Mouse (Mus musculus): ENCODE measurements around the gene Ap2m1. TPM values are rescaled to one million over a fixed set of nuclear protein-coding genes. Genes with fewer than 3 reads are reported as not detected.

Gene Ap2m1
- total and polyA plus RNA-seq, 2 experiments from 2014 or later: 1,021 to 1,346 TPM

DNA sequence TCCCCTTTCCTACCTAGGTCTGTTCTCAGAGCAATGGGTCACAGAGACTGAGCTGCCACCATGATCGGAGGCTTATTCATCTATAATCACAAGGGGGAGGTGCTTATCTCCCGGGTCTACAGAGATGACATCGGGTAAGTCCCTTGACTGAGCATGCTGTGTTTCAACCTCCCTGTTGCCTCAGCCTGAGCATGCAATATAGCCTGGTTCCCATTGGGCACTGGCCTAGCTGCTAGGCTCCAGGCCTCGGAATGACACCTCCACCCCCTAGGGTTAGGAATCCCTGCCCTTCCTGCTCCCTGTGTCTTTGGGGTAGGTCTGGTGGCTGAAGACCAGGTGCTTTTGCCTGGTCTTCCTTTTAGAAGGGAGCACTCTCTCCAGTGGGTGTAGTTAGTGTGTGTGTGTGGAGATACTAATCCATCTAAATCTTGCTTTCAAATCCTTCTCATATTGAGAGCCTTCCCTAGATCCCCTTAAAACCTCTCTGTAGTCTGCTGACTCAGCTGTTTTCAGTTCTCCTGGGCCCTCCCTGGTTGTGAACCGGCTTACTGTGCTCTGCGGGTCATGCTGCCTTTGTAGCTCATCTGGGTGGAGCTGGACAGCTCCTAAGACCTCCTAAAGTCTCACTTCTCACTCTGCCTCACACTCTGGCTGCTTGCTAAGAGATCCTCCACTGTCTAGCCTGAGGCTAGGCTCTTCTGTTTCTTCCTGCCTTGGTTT, 2.5 kb downstream of the Ap2m1 start:
- no peak overlapping the region for H3K27ac ChIP-seq
- H3K9me3 ChIP-seq (ENCODE audit: low read length): no peaks in the 10 kb centered on the region
- WGBS: 38% methylated on average over 6 of the region's 6 CpGs
- peaks cover 18% of the 10 kb centered on the region for H3K4me1 ChIP-seq (ENCODE audit: insufficient read depth, low read length)
- H3K4me2 ChIP-seq (ENCODE audit: low read depth, low read length): peak overlapping the region; percentile 91
- H3K27me3 ChIP-seq (ENCODE audit: insufficient read depth, low read length): no peaks in the 10 kb centered on the region
- H3K36me3 ChIP-seq (ENCODE audit: insufficient read depth, low read length): peaks cover 46% of the 10 kb centered on the region
- ATAC-seq: no peak
- peak overlapping the region; percentile 97 for H3K9ac ChIP-seq (replicated peaks; ENCODE audit: low read length)
- TF ChIP-seq CTCF (IDR thresholded peaks at IDR 0.05; ENCODE audit: low read depth): no peak
- peak overlapping the region; percentile 96 for H3K4me3 ChIP-seq (ENCODE audit: low read length)
- no peak for DNase-seq (ENCODE audit: low spot score)

GRCm38 (mm10) chr16:20539649-20540048, 4.4 kb downstream of the Ap2m1 start:
- Histone ChIP-seq H3K9ac (replicated peaks; ENCODE audit: low read length) (no peak overlapping the region), H3K4me2 (ENCODE audit: low read depth, low read length) (no peak overlapping the region), H3K27ac (no peak overlapping the region), H3K4me3 (ENCODE audit: low read length) (no peak overlapping the region), H3K27me3 (ENCODE audit: insufficient read depth, low read length) (no peaks in the 10 kb centered on the region), H3K4me1 (ENCODE audit: insufficient read depth, low read length) (peaks cover 18% of the 10 kb centered on the region), H3K36me3 (ENCODE audit: insufficient read depth, low read length) (peaks cover 58% of the 10 kb centered on the region), H3K9me3 (ENCODE audit: low read length) (no peaks in the 10 kb centered on the region)
- ATAC-seq (no peak), DNase-seq (ENCODE audit: low spot score) (no peak)
- TF ChIP-seq CTCF (IDR thresholded peaks at IDR 0.05; ENCODE audit: low read depth): no peak
- WGBS: 61% methylated on average over 3 of the region's 3 CpGs

GRCm38 (mm10) chr16:20540438-20540837, 5.2 kb downstream of the Ap2m1 start:
- Histone ChIP-seq H3K4me3 (ENCODE audit: low read length) (no peak overlapping the region), H3K4me1 (ENCODE audit: insufficient read depth, low read length) (peaks cover 18% of the 10 kb centered on the region), H3K36me3 (ENCODE audit: insufficient read depth, low read length) (peaks cover 58% of the 10 kb centered on the region), H3K4me2 (ENCODE audit: low read depth, low read length) (no peak overlapping the region), H3K9me3 (ENCODE audit: low read length) (no peaks in the 10 kb centered on the region), H3K27me3 (ENCODE audit: insufficient read depth, low read length) (no peaks in the 10 kb centered on the region), H3K9ac (replicated peaks; ENCODE audit: low read length) (no peak overlapping the region), H3K27ac (no peak overlapping the region)
- 75% methylated on average over 4 of the region's 4 CpGs for WGBS
- TF ChIP-seq CTCF (IDR thresholded peaks at IDR 0.05; ENCODE audit: low read depth): no peak
- ATAC-seq: no peak
- no peak for DNase-seq (ENCODE audit: low spot score)

DNA sequence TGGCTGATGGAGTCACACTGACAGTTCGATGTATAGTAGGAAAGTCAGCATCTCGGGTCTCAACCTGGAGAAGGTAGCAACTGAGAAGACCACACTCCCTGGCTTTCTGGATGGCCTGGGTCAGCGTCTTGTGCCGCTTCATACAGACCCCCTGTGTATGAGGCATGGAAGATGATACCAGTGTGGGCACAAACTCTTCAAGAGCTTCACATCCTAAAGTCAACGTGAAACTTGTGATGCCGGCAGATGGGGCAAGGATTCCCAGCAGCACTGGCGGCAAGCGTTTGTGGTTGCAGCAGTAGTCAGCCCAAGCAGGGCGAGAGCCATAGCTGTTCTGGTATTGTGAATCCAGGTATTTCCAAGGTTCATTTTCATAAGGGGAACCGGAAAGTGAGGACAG, 10.4 kb downstream of the Ap2m1 start:
- WGBS: 93% methylated on average over 10 of the region's 10 CpGs
- peaks cover 7% of the 10 kb centered on the region; the same call in 1 of the 2 replicates for H3K4me1 ChIP-seq (ENCODE audit: insufficient read depth, low read length)
- no peaks in the 10 kb centered on the region for H3K27me3 ChIP-seq (ENCODE audit: insufficient read depth, low read length)
- TF ChIP-seq CTCF (IDR thresholded peaks at IDR 0.05; ENCODE audit: low read depth): no peak
- no peaks in the 10 kb centered on the region for H3K9me3 ChIP-seq (ENCODE audit: low read length)
- DNase-seq (ENCODE audit: low spot score): no peak
- no peak overlapping the region for H3K4me2 ChIP-seq (ENCODE audit: low read depth, low read length)
- peaks cover 29% of the 10 kb centered on the region for H3K36me3 ChIP-seq (ENCODE audit: insufficient read depth, low read length)
- H3K4me3 ChIP-seq (ENCODE audit: low read length): no peak overlapping the region
- H3K27ac ChIP-seq: no peak overlapping the region
- H3K9ac ChIP-seq (replicated peaks; ENCODE audit: low read length): no peak overlapping the region
- no peak for ATAC-seq

- ATAC-seq: no peak
- no peaks in the 10 kb centered on the region for H3K27me3 ChIP-seq (ENCODE audit: insufficient read depth, low read length)
- WGBS: 56% methylated on average over 5 of the region's 5 CpGs
- H3K4me1 ChIP-seq (ENCODE audit: insufficient read depth, low read length): peaks cover 7% of the 10 kb centered on the region; the same call in 1 of the 2 replicates
- TF ChIP-seq CTCF (IDR thresholded peaks at IDR 0.05; ENCODE audit: low read depth): no peak
- H3K27ac ChIP-seq: 0 out of 2 replicates have a peak overlapping the region, but pooled peaks have one; percentile 70
- H3K4me3 ChIP-seq (ENCODE audit: low read length): peak overlapping the region; percentile 78; the same call in 1 of the 2 replicates
- DNase-seq (ENCODE audit: low spot score): no peak
- peaks cover 27% of the 10 kb centered on the region for H3K36me3 ChIP-seq (ENCODE audit: insufficient read depth, low read length)
- H3K4me2 ChIP-seq (ENCODE audit: low read depth, low read length): peak overlapping the region; percentile 91; the same call in 1 of the 2 replicates
- no peak overlapping the region for H3K9ac ChIP-seq (replicated peaks; ENCODE audit: low read length)
- H3K9me3 ChIP-seq (ENCODE audit: low read length): no peaks in the 10 kb centered on the region
Measured at GRCm38 (mm10) chr16:20547423-20547822, 12.1 kb downstream of the Ap2m1 start.

DNA sequence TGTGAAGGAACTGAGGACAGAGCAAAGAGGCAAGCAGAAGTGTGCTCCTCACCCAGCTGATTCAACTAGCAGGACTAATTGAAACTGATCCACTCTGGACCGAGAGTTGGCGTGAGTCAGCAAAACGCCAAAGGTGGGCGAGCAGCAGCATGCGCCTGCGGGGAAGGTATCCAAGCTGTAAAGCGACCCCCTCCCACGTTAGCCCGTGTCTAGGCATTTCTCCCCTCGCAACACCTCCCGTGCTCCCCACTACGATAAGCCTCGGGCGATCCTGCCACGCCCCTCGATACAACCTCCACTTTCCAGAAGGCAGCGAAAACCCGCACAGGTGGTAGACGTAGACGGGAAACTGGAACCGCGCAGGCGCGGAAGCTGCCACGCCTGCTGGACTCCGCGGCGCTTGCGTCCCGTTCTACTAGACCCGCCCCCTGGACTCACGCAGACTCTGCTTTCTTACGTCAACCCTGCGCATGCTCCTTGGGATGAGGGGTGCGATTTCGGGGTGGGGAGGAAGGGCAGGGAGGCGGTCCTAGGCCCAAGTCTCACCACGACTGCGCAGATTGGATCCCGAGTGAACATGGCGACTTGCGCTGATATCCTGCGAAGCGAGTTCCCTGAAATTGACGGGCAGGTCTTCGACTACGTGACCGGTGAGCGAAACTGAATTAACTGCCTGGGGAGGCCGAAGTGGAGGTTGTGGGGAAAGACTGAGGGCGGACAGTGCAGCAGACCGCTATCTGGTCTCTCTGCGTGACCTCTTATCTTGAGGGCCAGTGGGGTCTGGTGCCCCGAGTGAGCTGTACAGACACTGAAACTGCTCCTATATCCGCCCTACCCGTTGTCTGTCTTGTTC, 13.0 kb downstream of the Ap2m1 start, which contains the start of gene Abcf3:
Gene Abcf3 (plus strand): TSS at position 482 of the 853 bp plus-strand sequence.
- under 1% methylated on average over 56 of the region's 56 CpGs for WGBS
- peak; percentile 99 for ATAC-seq
- DNase-seq (ENCODE audit: low spot score): peak; percentile 100
- Histone ChIP-seq H3K4me1 (ENCODE audit: insufficient read depth, low read length) (peaks cover 7% of the 10 kb centered on the region; the same call in 1 of the 2 replicates), H3K9ac (replicated peaks; ENCODE audit: low read length) (peak within 1 kb of the TSS; percentile 79), H3K4me3 (ENCODE audit: low read length) (peak within 1 kb of the TSS; percentile 78), H3K4me2 (ENCODE audit: low read depth, low read length) (peak within 1 kb of the TSS; percentile 91), H3K9me3 (ENCODE audit: low read length) (no peaks in the 10 kb centered on the region), H3K27me3 (ENCODE audit: insufficient read depth, low read length) (no peaks in the 10 kb centered on the region), H3K36me3 (ENCODE audit: insufficient read depth, low read length) (peaks cover 27% of the 10 kb centered on the region), H3K27ac (peak within 1 kb of the TSS; percentile 70; the same call in 1 of the 2 replicates)
- no peak for TF ChIP-seq CTCF (IDR thresholded peaks at IDR 0.05; ENCODE audit: low read depth)
